Mouse (Mus musculus): ENCODE results near the gene Upf3b. TPM values are rescaled to one million over a fixed set of nuclear protein-coding genes. Genes with fewer than 3 reads are reported as not detected.

Gene Upf3b
- polyA plus RNA-seq, 1 experiment: 2.8 TPM

GRCm38 (mm10) chrX:37126671-37127358, 16.7 kb upstream of the Upf3b start, which contains the start of gene Nkap:
TSS of gene Nkap (plus strand) at chrX:37126795.
- Histone ChIP-seq H3K4me2 (ENCODE audit: low read depth) (peak within 1 kb of the TSS; percentile 90), H3K79me2 (ENCODE audit: control insufficient read depth, insufficient read depth) (peaks cover 11% of the 10 kb centered on the region), H3K36me3 (ENCODE audit: control insufficient read depth, insufficient read depth) (no peaks in the 10 kb centered on the region), H3ac (ENCODE audit: control insufficient read depth, insufficient read length) (peak within 1 kb of the TSS; percentile 82), H3K27me3 (ENCODE audit: control insufficient read depth, insufficient read depth, insufficient read length) (no peaks in the 10 kb centered on the region), H3K4me3 (peak within 1 kb of the TSS; percentile 63)
- TF ChIP-seq POLR2A (IDR thresholded peaks at IDR 0.05; ENCODE audit: insufficient read length, low read depth) (no peak), USF1 (IDR thresholded peaks at IDR 0.05; ENCODE audit: low read depth) (no peak), TCF3 (IDR thresholded peaks at IDR 0.05; ENCODE audit: insufficient read length, low read depth) (no peak), CEBPB (IDR thresholded peaks at IDR 0.05; ENCODE audit: insufficient read depth, poor library complexity, severe bottlenecking) (no peak), POLR2AphosphoS2 (IDR thresholded peaks at IDR 0.05; ENCODE audit: insufficient read length, low read depth) (no peak), MYOG (IDR thresholded peaks at IDR 0.05; ENCODE audit: control insufficient read depth in 1 of 3, insufficient read depth in 1 of 3, insufficient read length in 2 of 3, low read depth in 2 of 3) (no peak), SRF (IDR thresholded peaks at IDR 0.05; ENCODE audit: control insufficient read depth, insufficient read length, low read depth) (no peak), TCF12 (IDR thresholded peaks at IDR 0.05; ENCODE audit: insufficient read depth, poor library complexity, severe bottlenecking) (no peak), MAX (IDR thresholded peaks at IDR 0.05; ENCODE audit: low read depth) (no peak), REST (IDR thresholded peaks at IDR 0.05; ENCODE audit: insufficient read depth, insufficient read length) (no peak)

- Histone ChIP-seq H3K36me3 (ENCODE audit: control insufficient read depth, insufficient read depth) (no peaks in the 10 kb centered on the region), H3K79me2 (ENCODE audit: control insufficient read depth, insufficient read depth) (peaks cover 11% of the 10 kb centered on the region), H3K4me3 (no peak overlapping the region), H3ac (ENCODE audit: control insufficient read depth, insufficient read length) (no peak overlapping the region), H3K27me3 (ENCODE audit: control insufficient read depth, insufficient read depth, insufficient read length) (no peaks in the 10 kb centered on the region), H3K4me2 (ENCODE audit: low read depth) (no peak overlapping the region)
- TF ChIP-seq REST (IDR thresholded peaks at IDR 0.05; ENCODE audit: insufficient read depth, insufficient read length) (no peak), MAX (IDR thresholded peaks at IDR 0.05; ENCODE audit: low read depth) (no peak), POLR2A (IDR thresholded peaks at IDR 0.05; ENCODE audit: insufficient read length, low read depth) (no peak), E2F4 (IDR thresholded peaks at IDR 0.05; ENCODE audit: insufficient read depth) (no peak), CEBPB (IDR thresholded peaks at IDR 0.05; ENCODE audit: insufficient read depth, poor library complexity, severe bottlenecking) (no peak)
Measured at GRCm38 (mm10) chrX:37125511-37125910, 15.4 kb upstream of the Upf3b start.

DNA sequence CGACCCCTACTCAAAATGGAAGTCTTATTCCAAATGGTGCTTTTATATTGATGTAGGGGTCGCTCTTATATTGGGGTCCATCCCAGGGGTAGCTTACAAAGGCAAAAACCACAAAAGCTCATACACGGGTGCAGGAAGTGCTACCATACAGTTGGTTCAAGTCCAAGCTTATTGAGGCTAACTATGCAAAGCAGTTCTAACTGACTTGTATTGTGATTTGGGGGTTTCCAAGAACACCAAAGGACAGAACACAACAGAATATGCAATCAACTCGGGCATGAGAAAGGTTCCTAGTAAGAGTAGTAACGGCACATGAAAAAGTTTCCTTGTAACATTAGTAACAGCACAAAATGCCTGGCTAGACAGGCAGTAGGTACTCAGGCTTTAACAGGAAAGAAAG, 10.1 kb upstream of the Upf3b start:
- Histone ChIP-seq H3K4me2 (ENCODE audit: low read depth) (no peak overlapping the region), H3ac (ENCODE audit: control insufficient read depth, insufficient read length) (no peak overlapping the region), H3K79me2 (ENCODE audit: control insufficient read depth, insufficient read depth) (no peaks in the 10 kb centered on the region), H3K36me3 (ENCODE audit: control insufficient read depth, insufficient read depth) (no peaks in the 10 kb centered on the region), H3K4me3 (no peak overlapping the region), H3K27me3 (ENCODE audit: control insufficient read depth, insufficient read depth, insufficient read length) (peaks cover 19% of the 10 kb centered on the region)
- TF ChIP-seq E2F4 (IDR thresholded peaks at IDR 0.05; ENCODE audit: insufficient read depth) (no peak), MYOD1 (IDR thresholded peaks at IDR 0.05; ENCODE audit: control insufficient read depth in 1 of 3, insufficient read length in 2 of 3, low read depth in 2 of 3) (no peak), MAX (IDR thresholded peaks at IDR 0.05; ENCODE audit: low read depth) (no peak), TCF12 (IDR thresholded peaks at IDR 0.05; ENCODE audit: insufficient read depth, poor library complexity, severe bottlenecking) (no peak), POLR2A (IDR thresholded peaks at IDR 0.05; ENCODE audit: insufficient read length, low read depth) (no peak), POLR2AphosphoS2 (IDR thresholded peaks at IDR 0.05; ENCODE audit: insufficient read length, low read depth) (no peak), MYOG (IDR thresholded peaks at IDR 0.05; ENCODE audit: control insufficient read depth in 1 of 3, insufficient read depth in 1 of 3, insufficient read length in 2 of 3, low read depth in 2 of 3) (no peak)

- TF ChIP-seq MAX (IDR thresholded peaks at IDR 0.05; ENCODE audit: low read depth) (no peak), MYOG (IDR thresholded peaks at IDR 0.05; ENCODE audit: control insufficient read depth in 1 of 3, insufficient read depth in 1 of 3, insufficient read length in 2 of 3, low read depth in 2 of 3) (no peak), E2F4 (IDR thresholded peaks at IDR 0.05; ENCODE audit: insufficient read depth) (no peak), CEBPB (IDR thresholded peaks at IDR 0.05; ENCODE audit: insufficient read depth, poor library complexity, severe bottlenecking) (no peak), REST (IDR thresholded peaks at IDR 0.05; ENCODE audit: insufficient read depth, insufficient read length) (no peak), MYOD1 (IDR thresholded peaks at IDR 0.05; ENCODE audit: control insufficient read depth in 1 of 3, insufficient read length in 2 of 3, low read depth in 2 of 3) (no peak), POLR2A (IDR thresholded peaks at IDR 0.05; ENCODE audit: insufficient read length, low read depth) (no peak), TCF12 (IDR thresholded peaks at IDR 0.05; ENCODE audit: insufficient read depth, poor library complexity, severe bottlenecking) (no peak), SRF (IDR thresholded peaks at IDR 0.05; ENCODE audit: control insufficient read depth, insufficient read length, low read depth) (no peak), TCF3 (IDR thresholded peaks at IDR 0.05; ENCODE audit: insufficient read length, low read depth) (no peak), USF1 (IDR thresholded peaks at IDR 0.05; ENCODE audit: low read depth) (no peak), POLR2AphosphoS2 (IDR thresholded peaks at IDR 0.05; ENCODE audit: insufficient read length, low read depth) (no peak)
- Histone ChIP-seq H3K4me2 (ENCODE audit: low read depth) (no peak overlapping the region), H3K4me3 (no peak overlapping the region), H3K36me3 (ENCODE audit: control insufficient read depth, insufficient read depth) (no peaks in the 10 kb centered on the region), H3K79me2 (ENCODE audit: control insufficient read depth, insufficient read depth) (no peaks in the 10 kb centered on the region), H3ac (ENCODE audit: control insufficient read depth, insufficient read length) (no peak overlapping the region), H3K27me3 (ENCODE audit: control insufficient read depth, insufficient read depth, insufficient read length) (peaks cover 20% of the 10 kb centered on the region)
Measured at GRCm38 (mm10) chrX:37119585-37119984, 9.5 kb upstream of the Upf3b start.

GRCm38 (mm10) chrX:37117085-37117484, 7.0 kb upstream of the Upf3b start:
- Histone ChIP-seq H3K36me3 (ENCODE audit: control insufficient read depth, insufficient read depth) (no peaks in the 10 kb centered on the region), H3ac (ENCODE audit: control insufficient read depth, insufficient read length) (no peak overlapping the region), H3K4me2 (ENCODE audit: low read depth) (no peak overlapping the region), H3K27me3 (ENCODE audit: control insufficient read depth, insufficient read depth, insufficient read length) (peaks cover 20% of the 10 kb centered on the region), H3K4me3 (no peak overlapping the region), H3K79me2 (ENCODE audit: control insufficient read depth, insufficient read depth) (no peaks in the 10 kb centered on the region)
- TF ChIP-seq E2F4 (IDR thresholded peaks at IDR 0.05; ENCODE audit: insufficient read depth) (no peak), CEBPB (IDR thresholded peaks at IDR 0.05; ENCODE audit: insufficient read depth, poor library complexity, severe bottlenecking) (no peak), MYOD1 (IDR thresholded peaks at IDR 0.05; ENCODE audit: control insufficient read depth in 1 of 3, insufficient read length in 2 of 3, low read depth in 2 of 3) (no peak), TCF3 (IDR thresholded peaks at IDR 0.05; ENCODE audit: insufficient read length, low read depth) (no peak), POLR2AphosphoS2 (IDR thresholded peaks at IDR 0.05; ENCODE audit: insufficient read length, low read depth) (no peak), TCF12 (IDR thresholded peaks at IDR 0.05; ENCODE audit: insufficient read depth, poor library complexity, severe bottlenecking) (no peak), REST (IDR thresholded peaks at IDR 0.05; ENCODE audit: insufficient read depth, insufficient read length) (no peak), POLR2A (IDR thresholded peaks at IDR 0.05; ENCODE audit: insufficient read length, low read depth) (no peak), MYOG (IDR thresholded peaks at IDR 0.05; ENCODE audit: control insufficient read depth in 1 of 3, insufficient read depth in 1 of 3, insufficient read length in 2 of 3, low read depth in 2 of 3) (no peak), MAX (IDR thresholded peaks at IDR 0.05; ENCODE audit: low read depth) (no peak), SRF (IDR thresholded peaks at IDR 0.05; ENCODE audit: control insufficient read depth, insufficient read length, low read depth) (no peak), USF1 (IDR thresholded peaks at IDR 0.05; ENCODE audit: low read depth) (no peak)
